Mouse (Mus musculus) hindbrain, embryonic 15.5 days (tissue): ENCODE results near the gene Cdkn3. TPM values are rescaled to one million over a fixed set of nuclear protein-coding genes. Genes with fewer than 3 reads are reported as not detected.
"Not testable (repeated sequence)": the region's sequence is repeated elsewhere in the genome, so short reads cannot be mapped to it uniquely, and the experiment has no call there.

ENCODE experiments used
- ATAC-seq: fragments of 200-750 bp; cut with Nextera tagmentation; 2 replicates; pipeline ENCODE4 v1.8.0; 2017; ENCODE audit warnings: low read depth, moderate number of reproducible peaks, moderate TSS enrichment; ENCODE audit not compliant: low FRiP score
- H3K27ac ChIP-seq: fragments of 300-500 bp; sonication (generic); replicated peaks from 2 replicates; pipeline ENCODE4 v1.5.1; 2015; ENCODE audit warnings: mild to moderate bottlenecking, inconsistent platforms
- H3K27me3 ChIP-seq: fragments of 300-500 bp; sonication (generic); 2 replicates; pipeline ENCODE4 v1.6.1; 2015; ENCODE audit warnings: control low read depth, inconsistent platforms
- H3K36me3 ChIP-seq: fragments of 300-500 bp; sonication (generic); 2 replicates; pipeline ENCODE4 v1.6.1; 2015; ENCODE audit warnings: control low read depth, inconsistent platforms
- H3K4me1 ChIP-seq: fragments of 300-500 bp; sonication (generic); replicated peaks from 2 replicates; pipeline ENCODE4 v1.6.1; 2015; ENCODE audit warnings: control low read depth, inconsistent platforms
- H3K4me2 ChIP-seq: fragments of 300-500 bp; sonication (generic); 2 replicates; pipeline ENCODE4 v1.6.1; 2015; ENCODE audit warnings: moderate library complexity, mild to moderate bottlenecking, inconsistent platforms
- H3K4me3 ChIP-seq: fragments of 300-500 bp; sonication (generic); 2 replicates; pipeline ENCODE4 v1.5.1; 2015; ENCODE audit warnings: mild to moderate bottlenecking, inconsistent platforms
- H3K9ac ChIP-seq: fragments of 300-500 bp; sonication (generic); 2 replicates; pipeline ENCODE4 v1.6.1; 2015; ENCODE audit warnings: inconsistent platforms
- H3K9me3 ChIP-seq: fragments of 300-500 bp; sonication (generic); 2 replicates; pipeline ENCODE4 v1.6.1; 2016; ENCODE audit warnings: control low read depth, inconsistent platforms
- WGBS: fragments of 180-500 bp; shearing (Covaris S2); methylation state at CpG from one replicate; pipeline ENCODE4 v1.1.7; 2015; 5-methylcytosine and 5-hydroxymethylcytosine counted together
- polyA plus RNA-seq: library from polyadenylated mRNA; unstranded; fragments of >200 nt; fragmentation: Nextera tagmentation; extraction: Ambion mirVana; gene quantifications from 2 replicates; pipeline ENCODE4 v1.2.1, GENCODE M21; 2015

Gene Cdkn3
- polyA plus RNA-seq, 1 experiment from 2014 or later: 9.8 TPM

GRCm38 (mm10) chr14:46754371-46754770 is 6.0 kb upstream of the Cdkn3 start:
- not testable (repeated sequence) for H3K4me1 ChIP-seq, H3K36me3 ChIP-seq, H3K27ac ChIP-seq, ATAC-seq, H3K9ac ChIP-seq, H3K4me2 ChIP-seq, H3K27me3 ChIP-seq, H3K4me3 ChIP-seq, H3K9me3 ChIP-seq
- WGBS: 74% methylated on average over 10 of the region's 10 CpGs

GRCm38 (mm10) chr14:46755851-46756250 is 4.5 kb upstream of the Cdkn3 start:
- no peak for ATAC-seq
- Histone ChIP-seq H3K4me2 (no peak overlapping the region), H3K4me3 (no peak overlapping the region), H3K9me3 (no peaks in the 10 kb centered on the region), H3K9ac (no peak overlapping the region), H3K4me1 (peaks cover 7% of the 10 kb centered on the region), H3K27me3 (no peaks in the 10 kb centered on the region), H3K27ac (no peak overlapping the region), H3K36me3 (no peaks in the 10 kb centered on the region)
- 97% methylated on average over 8 of the region's 8 CpGs for WGBS

- no peak overlapping the region for H3K4me3 ChIP-seq
- H3K27ac ChIP-seq: no peak overlapping the region
- no peak for ATAC-seq
- WGBS: 69% methylated on average over 9 of the region's 9 CpGs
- no peaks in the 10 kb centered on the region for H3K27me3 ChIP-seq
- H3K4me1 ChIP-seq: peaks cover 12% of the 10 kb centered on the region
- H3K36me3 ChIP-seq: no peaks in the 10 kb centered on the region
- H3K4me2 ChIP-seq: no peak overlapping the region
- no peaks in the 10 kb centered on the region for H3K9me3 ChIP-seq
- H3K9ac ChIP-seq: no peak overlapping the region
These were observed 2.6 kb upstream of the Cdkn3 start for GRCm38 (mm10) chr14:46757736-46758135.

- H3K4me2 ChIP-seq: peak overlapping the region; percentile 93
- H3K4me1 ChIP-seq: peaks cover 12% of the 10 kb centered on the region
- WGBS: 2% methylated on average over 7 of the region's 7 CpGs
- H3K4me3 ChIP-seq: peak overlapping the region; percentile 88
- peak overlapping the region; percentile 3; the same call in 1 of the 2 replicates for H3K9ac ChIP-seq
- no peak for ATAC-seq
- H3K9me3 ChIP-seq: no peaks in the 10 kb centered on the region
- H3K27ac ChIP-seq: no peak overlapping the region
- no peaks in the 10 kb centered on the region for H3K27me3 ChIP-seq
- no peaks in the 10 kb centered on the region for H3K36me3 ChIP-seq
These were observed 379 bp upstream of the Cdkn3 start for GRCm38 (mm10) chr14:46759970-46760354.

- Histone ChIP-seq H3K27me3 (no peaks in the 10 kb centered on the region), H3K4me2 (peak overlapping the region; percentile 93), H3K9ac (peak overlapping the region; percentile 67; the same call in 1 of the 2 replicates), H3K4me3 (peak overlapping the region; percentile 88), H3K36me3 (no peaks in the 10 kb centered on the region), H3K27ac (no peak overlapping the region), H3K9me3 (no peaks in the 10 kb centered on the region), H3K4me1 (peaks cover 12% of the 10 kb centered on the region)
- ATAC-seq: no peak
- 52% methylated on average over 6 of the region's 6 CpGs for WGBS
These were observed 845 bp downstream of the Cdkn3 start for GRCm38 (mm10) chr14:46761186-46761585.

GRCm38 (mm10) chr14:46767116-46767515 is 6.8 kb downstream of the Cdkn3 start:
- no peak for ATAC-seq
- Histone ChIP-seq H3K27me3 (no peaks in the 10 kb centered on the region), H3K9me3 (no peaks in the 10 kb centered on the region), H3K4me1 (no peaks in the 10 kb centered on the region), H3K9ac (no peak overlapping the region), H3K4me2 (no peak overlapping the region), H3K4me3 (no peak overlapping the region), H3K36me3 (peaks cover 13% of the 10 kb centered on the region), H3K27ac (no peak overlapping the region)
- WGBS: 78% methylated on average over 12 of the region's 12 CpGs

GRCm38 (mm10) chr14:46770036-46770435 is 9.7 kb downstream of the Cdkn3 start:
- H3K27me3 ChIP-seq: no peaks in the 10 kb centered on the region
- 92% methylated on average over 6 of the region's 6 CpGs for WGBS
- peaks cover 38% of the 10 kb centered on the region for H3K36me3 ChIP-seq
- no peak overlapping the region for H3K9ac ChIP-seq
- no peaks in the 10 kb centered on the region for H3K4me1 ChIP-seq
- no peak for ATAC-seq
- H3K4me3 ChIP-seq: no peak overlapping the region
- H3K9me3 ChIP-seq: no peaks in the 10 kb centered on the region
- H3K4me2 ChIP-seq: no peak overlapping the region
- no peak overlapping the region for H3K27ac ChIP-seq

- no peak overlapping the region for H3K4me3 ChIP-seq
- no peak overlapping the region for H3K27ac ChIP-seq
- WGBS: 97% methylated on average over 9 of the region's 9 CpGs
- ATAC-seq: no peak
- peaks cover 61% of the 10 kb centered on the region for H3K36me3 ChIP-seq
- no peaks in the 10 kb centered on the region for H3K4me1 ChIP-seq
- H3K4me2 ChIP-seq: no peak overlapping the region
- no peak overlapping the region for H3K9ac ChIP-seq
- 0 out of 2 replicates have a peak, but pooled peaks cover 3% of the 10 kb centered on the region for H3K9me3 ChIP-seq
- H3K27me3 ChIP-seq: no peaks in the 10 kb centered on the region
These were observed 18.4 kb downstream of the Cdkn3 start for GRCm38 (mm10) chr14:46778756-46779155.

- WGBS: 96% methylated on average over 7 of the region's 7 CpGs
- Histone ChIP-seq H3K4me2 (no peak overlapping the region), H3K27ac (no peak overlapping the region), H3K4me3 (no peak overlapping the region), H3K9me3 (0 out of 2 replicates have a peak, but pooled peaks cover 3% of the 10 kb centered on the region), H3K9ac (no peak overlapping the region), H3K4me1 (no peaks in the 10 kb centered on the region), H3K27me3 (no peaks in the 10 kb centered on the region), H3K36me3 (peaks cover 57% of the 10 kb centered on the region)
- no peak for ATAC-seq
These were observed 18.9 kb downstream of the Cdkn3 start for GRCm38 (mm10) chr14:46779217-46779616.

- H3K27me3 ChIP-seq: no peaks in the 10 kb centered on the region
- no peak overlapping the region for H3K4me2 ChIP-seq
- 95% methylated on average over 7 of the region's 7 CpGs for WGBS
- H3K9me3 ChIP-seq: 0 out of 2 replicates have a peak, but pooled peaks cover 3% of the 10 kb centered on the region
- no peak for ATAC-seq
- H3K9ac ChIP-seq: no peak overlapping the region
- no peak overlapping the region for H3K27ac ChIP-seq
- peaks cover 9% of the 10 kb centered on the region for H3K4me1 ChIP-seq
- H3K36me3 ChIP-seq: peaks cover 43% of the 10 kb centered on the region
- no peak overlapping the region for H3K4me3 ChIP-seq
These were observed 20.7 kb downstream of the Cdkn3 start for GRCm38 (mm10) chr14:46781086-46781485.

- H3K27me3 ChIP-seq: no peaks in the 10 kb centered on the region
- peaks cover 35% of the 10 kb centered on the region for H3K36me3 ChIP-seq
- H3K4me2 ChIP-seq: no peak overlapping the region
- no peak overlapping the region for H3K27ac ChIP-seq
- 87% methylated on average over 8 of the region's 8 CpGs for WGBS
- H3K4me3 ChIP-seq: no peak overlapping the region
- H3K9me3 ChIP-seq: 0 out of 2 replicates have a peak, but pooled peaks cover 3% of the 10 kb centered on the region
- ATAC-seq: no peak
- no peak overlapping the region for H3K9ac ChIP-seq
- peaks cover 20% of the 10 kb centered on the region for H3K4me1 ChIP-seq
These were observed 22.0 kb downstream of the Cdkn3 start for GRCm38 (mm10) chr14:46782187-46782828.

GRCm38 (mm10) chr14:46783327-46783926 is 23.1 kb downstream of the Cdkn3 start:
- ATAC-seq: no peak
- Histone ChIP-seq H3K4me2 (no peak overlapping the region), H3K27ac (no peak overlapping the region), H3K9me3 (0 out of 2 replicates have a peak, but pooled peaks cover 3% of the 10 kb centered on the region), H3K36me3 (peaks cover 25% of the 10 kb centered on the region), H3K4me1 (peaks cover 20% of the 10 kb centered on the region), H3K4me3 (no peak overlapping the region), H3K9ac (no peak overlapping the region), H3K27me3 (no peaks in the 10 kb centered on the region)
- 94% methylated on average over 10 of the region's 10 CpGs for WGBS
